Mouse (Mus musculus): ENCODE measurements around the gene Atf1. TPM values are rescaled to one million over a fixed set of nuclear protein-coding genes. Genes with fewer than 3 reads are reported as not detected.
A peak's percentile ranks its signal among the peaks of the same experiment; 100 is the strongest.

Atf1 gene
- 10 to 100 TPM; 23.6 to 32.4 TPM for polyA plus RNA-seq (2017; shearing (Covaris generic))

GRCm38 (mm10) chr15:100227663-100228534 is at the start of gene Atf1:
TSS of gene Atf1 (plus strand) at chr15:100227819.
- ATAC-seq = peak; percentile 75

DNA sequence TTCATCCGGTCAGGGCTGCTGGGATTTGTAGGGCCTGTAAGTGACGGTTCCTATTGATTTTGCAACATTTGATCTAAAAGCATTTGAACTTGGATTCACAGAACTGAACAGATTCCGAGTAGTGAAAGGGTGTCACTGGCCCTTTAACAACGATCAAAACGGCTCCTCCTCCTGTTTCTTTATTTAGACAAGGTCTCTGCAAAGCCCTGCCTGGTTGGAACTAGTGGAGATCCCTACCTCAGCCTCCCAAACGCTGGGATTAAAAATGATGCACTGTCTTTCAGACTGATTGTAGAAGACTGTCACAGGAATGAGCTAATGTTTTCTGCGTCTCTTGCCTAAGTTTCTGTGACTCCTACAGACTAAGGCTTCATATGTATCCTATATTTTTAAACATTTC is 49.1 kb upstream of the Atf1 start:
- no peak for ATAC-seq

DNA sequence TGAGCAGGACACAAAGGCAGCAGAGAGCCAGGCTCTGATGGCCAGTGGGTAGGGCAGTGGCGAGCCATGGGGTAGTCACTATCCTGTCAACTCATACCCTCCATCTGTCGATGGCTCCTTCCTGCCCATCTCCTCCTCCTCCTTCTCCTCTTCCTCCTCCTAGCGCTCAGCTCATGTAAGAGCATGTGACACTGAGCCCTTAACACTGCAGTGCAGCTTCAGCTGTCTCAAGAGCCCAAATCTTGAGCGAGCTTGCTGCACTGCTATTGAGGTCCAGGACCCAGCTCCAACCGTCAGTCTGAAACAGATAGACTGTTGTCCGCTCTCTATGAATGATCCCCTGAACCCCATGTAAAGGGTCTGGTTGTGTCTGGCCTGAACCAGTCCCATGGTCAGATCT is 47.9 kb upstream of the Atf1 start:
- ATAC-seq = no peak

- ATAC-seq = peak; percentile 52
Measured at GRCm38 (mm10) chr15:100180221-100180620, 47.4 kb upstream of the Atf1 start.

DNA sequence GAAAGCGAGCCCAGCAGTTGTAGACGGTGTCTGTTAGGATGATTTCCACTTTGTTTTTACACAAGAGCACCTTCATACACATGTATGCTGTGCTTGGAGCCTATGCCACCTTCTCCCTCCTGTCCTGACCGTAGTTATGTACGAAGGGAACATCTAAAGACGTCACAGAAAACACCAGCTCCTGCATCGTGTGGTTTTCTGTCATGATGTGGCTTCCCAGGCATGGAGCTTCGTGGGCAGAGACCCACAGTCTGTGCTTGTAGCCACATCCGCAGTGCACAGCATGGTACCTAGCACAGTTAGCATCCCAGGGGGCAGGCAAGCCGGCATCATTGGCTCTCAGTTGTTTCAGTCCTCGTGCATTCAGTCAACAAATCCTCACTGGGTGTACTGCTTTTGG is 45.8 kb upstream of the Atf1 start:
- ATAC-seq = peak; percentile 83

- no peak for ATAC-seq
Measured at GRCm38 (mm10) chr15:100182526-100183280, 44.9 kb upstream of the Atf1 start.

DNA sequence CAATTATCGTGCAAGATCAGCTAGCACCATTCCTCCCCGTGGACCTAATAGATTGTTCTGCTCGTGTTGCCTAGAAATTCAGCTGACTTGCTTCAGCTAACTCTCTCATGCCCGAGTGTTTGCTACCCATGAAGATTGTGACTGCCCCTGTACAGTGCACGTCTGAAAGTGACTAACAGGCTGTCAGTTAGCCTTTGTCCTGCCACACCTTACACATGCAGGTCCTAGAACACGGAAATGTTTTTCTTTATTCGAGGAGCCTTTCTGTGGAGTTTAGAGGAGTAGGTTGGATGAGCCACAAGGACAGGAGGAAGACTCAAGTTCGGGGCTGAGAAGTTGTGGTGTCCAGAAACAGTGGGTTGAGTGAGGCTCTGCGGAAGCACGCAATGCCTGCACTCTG is 44.1 kb upstream of the Atf1 start:
- ATAC-seq = no peak

- ATAC-seq = no peak
Measured at GRCm38 (mm10) chr15:100184821-100185496, 42.7 kb upstream of the Atf1 start.

DNA sequence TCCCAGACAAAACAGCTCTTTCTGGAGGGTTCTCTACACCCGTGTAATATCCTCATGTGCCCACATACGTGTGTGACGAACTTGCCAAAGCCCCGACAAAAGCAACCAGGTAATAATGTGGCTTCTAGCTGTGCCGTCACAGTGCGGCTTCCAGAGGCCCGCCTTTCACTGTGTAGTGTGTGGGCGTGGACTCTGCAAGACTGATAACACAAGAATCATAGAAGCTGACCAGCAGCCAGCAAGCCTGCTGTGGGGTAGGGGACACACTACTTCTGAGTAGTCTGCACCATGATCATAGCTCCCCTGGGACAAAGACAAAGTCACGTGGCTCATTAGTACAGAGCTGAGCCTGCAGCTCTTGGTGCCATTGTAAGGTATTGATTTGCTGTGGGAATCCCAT is 41.4 kb upstream of the Atf1 start:
- ATAC-seq = no peak

DNA sequence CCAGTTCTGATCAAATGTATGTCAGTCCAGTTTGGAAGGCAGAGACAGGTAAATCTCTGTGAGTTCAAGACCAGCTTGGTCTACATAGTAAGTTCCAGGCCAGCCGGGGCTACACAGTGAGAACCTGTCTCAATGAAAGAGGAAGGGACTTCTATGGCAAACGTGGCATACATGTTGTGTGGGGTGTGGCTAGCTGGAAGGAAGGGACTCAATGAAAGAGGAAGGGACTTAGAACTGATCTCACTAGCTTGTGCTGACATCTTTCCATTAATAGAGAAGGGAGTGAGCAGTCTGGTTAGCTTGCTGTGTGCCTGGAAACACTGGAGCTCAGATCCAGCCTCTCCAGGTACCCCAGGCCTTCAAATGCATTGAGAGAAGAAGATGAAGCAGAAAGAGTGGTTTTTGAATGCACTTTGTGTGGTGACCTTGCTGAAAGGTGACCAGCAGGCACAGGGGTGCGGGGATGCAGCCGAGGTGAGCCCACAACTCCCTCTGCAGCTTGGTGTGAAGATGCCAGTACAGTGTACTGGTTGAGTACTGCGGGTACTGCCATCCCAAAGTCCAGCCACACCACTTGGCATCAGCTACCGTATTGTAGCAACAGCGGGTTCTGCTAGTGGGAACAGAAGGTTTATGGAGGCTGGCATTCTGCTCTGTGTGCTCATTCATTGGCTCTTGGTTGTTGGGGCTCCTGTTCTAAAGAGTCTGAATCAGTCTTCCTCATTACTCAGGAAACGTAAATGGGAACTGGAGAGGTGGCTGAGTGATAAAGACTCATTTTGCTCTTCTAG is 40.5 kb upstream of the Atf1 start:
- ATAC-seq = no peak

- peak; percentile 44 for ATAC-seq
Measured at GRCm38 (mm10) chr15:100188542-100188941, 39.1 kb upstream of the Atf1 start.

- peak; percentile 98 for ATAC-seq
Measured at GRCm38 (mm10) chr15:100188962-100189404, 38.6 kb upstream of the Atf1 start.

- no peak for ATAC-seq
Measured at GRCm38 (mm10) chr15:100190083-100190482, 37.5 kb upstream of the Atf1 start.

- ATAC-seq = no peak
Measured at GRCm38 (mm10) chr15:100198983-100199745, 28.5 kb upstream of the Atf1 start.

DNA sequence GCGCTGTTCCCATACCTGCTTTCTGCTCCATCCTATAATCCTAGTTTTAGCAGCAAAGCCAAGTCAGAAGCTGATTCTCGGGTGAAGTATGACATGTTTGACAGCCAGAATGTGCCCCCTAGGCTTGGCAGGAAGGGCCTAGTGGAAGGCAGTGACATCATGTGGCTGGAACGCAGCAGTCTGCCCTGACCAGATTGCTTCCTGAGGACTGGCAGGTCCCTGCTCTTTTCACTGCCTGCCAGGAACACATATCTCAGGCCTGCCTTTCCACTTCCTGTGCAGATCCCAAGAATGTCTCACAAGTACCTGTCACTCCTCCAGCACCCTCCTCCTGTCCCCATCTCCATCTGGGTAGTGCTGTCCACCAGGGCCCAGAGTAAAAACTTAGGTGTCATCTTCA is 27.8 kb upstream of the Atf1 start:
- no peak for ATAC-seq

DNA sequence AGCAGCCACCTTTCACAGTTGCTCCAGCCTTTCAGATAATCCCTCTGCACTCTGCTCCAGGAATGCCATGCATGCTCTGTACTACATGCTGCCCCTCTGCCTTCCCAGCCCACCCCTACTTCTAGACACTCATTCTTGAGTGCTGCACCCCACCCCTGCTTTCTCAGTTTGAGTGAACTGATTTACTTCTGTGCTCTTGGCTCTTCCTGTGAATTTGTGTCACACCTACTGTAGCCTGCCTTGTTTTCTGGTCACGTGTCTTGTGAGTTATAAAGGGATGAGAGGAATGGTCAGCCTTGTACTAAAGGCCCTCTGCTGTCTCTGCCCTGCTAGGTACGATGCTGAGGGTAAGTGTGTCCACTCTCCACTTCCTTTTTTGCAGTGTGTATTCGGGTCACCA is 25.8 kb upstream of the Atf1 start:
- ATAC-seq = no peak

DNA sequence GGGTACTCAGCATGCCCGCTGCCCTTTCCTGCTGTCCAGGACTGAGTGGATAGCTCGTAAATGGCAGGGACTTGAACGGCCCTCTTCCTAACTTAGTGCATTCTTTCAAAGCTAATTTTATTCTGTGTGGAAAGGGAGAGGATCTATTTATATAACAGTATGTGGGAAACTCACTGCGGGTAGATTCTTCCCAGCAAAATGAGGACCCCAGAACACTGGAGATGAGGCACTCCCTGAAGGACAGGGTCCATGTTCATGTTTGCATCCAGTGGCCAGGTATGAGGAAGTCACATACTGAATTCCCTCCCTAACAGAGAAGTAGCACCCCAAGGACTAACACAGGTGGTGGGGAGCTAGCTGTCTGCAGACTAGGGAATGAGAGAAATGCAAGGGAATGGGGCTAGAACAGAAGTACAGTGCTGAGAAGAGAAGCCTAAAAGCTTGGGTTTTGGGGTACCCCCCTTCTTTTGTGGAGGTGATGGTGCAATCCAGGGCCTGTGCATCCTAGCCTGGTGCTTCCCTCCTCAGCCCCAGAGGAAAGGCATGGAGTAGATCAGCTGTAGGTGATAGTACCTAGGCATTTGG is 25.1 kb upstream of the Atf1 start:
- no peak for ATAC-seq

DNA sequence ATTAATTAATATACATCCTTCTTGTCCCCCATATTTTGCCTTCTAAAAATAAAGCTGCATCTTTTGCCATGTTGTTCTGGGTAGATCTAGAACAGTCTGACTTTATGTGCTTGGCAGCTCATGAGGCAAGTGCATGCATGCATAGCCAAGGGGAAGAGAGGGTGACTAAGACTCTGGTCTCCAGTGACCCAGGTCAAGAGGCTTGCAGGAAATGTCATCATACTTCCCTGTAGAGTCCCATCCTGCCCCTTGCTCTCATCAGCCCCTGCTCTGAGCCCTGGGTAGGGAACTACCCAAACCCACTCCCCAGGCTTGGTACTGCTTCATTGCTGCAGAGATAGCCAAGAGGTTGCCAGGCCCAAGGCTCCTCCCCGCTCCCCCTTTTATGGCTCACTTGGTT is 23.0 kb upstream of the Atf1 start:
- ATAC-seq = no peak

DNA sequence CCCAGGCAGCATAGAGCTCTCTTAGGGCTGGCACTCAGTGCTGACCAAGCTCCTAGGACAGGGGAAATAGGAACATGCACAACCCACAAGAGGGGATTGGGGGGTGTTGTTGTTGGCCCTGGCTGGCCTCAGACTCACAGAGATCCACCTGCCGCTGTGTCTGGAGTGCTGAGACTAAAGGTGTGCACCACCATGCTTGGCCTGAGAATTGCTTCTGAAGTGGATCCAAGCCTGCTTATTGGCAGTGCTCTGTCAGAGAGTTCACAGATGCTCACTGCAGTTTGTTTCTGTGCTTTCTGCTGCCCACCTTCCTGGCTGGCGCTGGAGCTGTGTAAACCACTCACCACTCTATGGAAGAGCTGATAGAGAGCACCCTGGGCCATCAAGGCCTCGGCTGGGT is 17.6 kb upstream of the Atf1 start:
- no peak for ATAC-seq

- ATAC-seq = no peak
Measured at GRCm38 (mm10) chr15:100213339-100213738, 14.3 kb upstream of the Atf1 start.

DNA sequence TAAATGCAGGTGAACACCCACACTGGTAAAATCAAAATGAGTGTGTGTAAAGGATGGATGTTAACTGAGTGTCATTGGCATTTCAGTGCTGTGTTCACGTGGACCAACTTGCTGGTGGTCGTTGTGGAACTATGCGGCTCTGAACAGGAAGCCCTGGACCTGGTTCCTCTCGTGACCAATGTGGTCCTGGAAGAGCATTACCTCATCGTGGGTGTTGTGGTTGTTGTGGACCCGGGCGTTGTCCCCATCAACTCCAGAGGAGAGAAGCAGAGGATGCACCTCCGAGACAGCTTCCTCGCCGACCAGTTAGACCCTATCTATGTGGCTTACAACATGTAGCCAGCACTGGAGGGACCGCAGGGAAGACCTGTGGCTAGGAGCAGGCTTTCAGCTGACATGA is 12.5 kb upstream of the Atf1 start:
- ATAC-seq = no peak
